Mouse (Mus musculus): Measurements from ENCODE around the gene Melk.

- TF ChIP-seq CTCF (conservative IDR thresholded peaks at IDR 0.05; ENCODE audit: insufficient read depth, insufficient read length, low read depth, low read length) (no peak), POLR2A (IDR thresholded peaks at IDR 0.05; ENCODE audit: low read depth, low read length) (no peak)
Measured at GRCm38 (mm10) chr4:44322124-44322523, 21.4 kb downstream of the Melk start.

All from kidney, adult 2 months (tissue).